Mouse (Mus musculus): ENCODE results near the gene Ubl3. TPM values are rescaled to one million over a fixed set of nuclear protein-coding genes. Genes with fewer than 3 reads are reported as not detected.

Ubl3 gene
- polyA plus RNA-seq, 1 experiment, result 43.3 TPM

- TF ChIP-seq POLR2AphosphoS2 (IDR thresholded peaks at IDR 0.05; ENCODE audit: insufficient read length, low read depth), result no peak
- TF ChIP-seq USF1 (IDR thresholded peaks at IDR 0.05; ENCODE audit: low read depth), result no peak
- no peak for TF ChIP-seq E2F4 (IDR thresholded peaks at IDR 0.05; ENCODE audit: insufficient read depth)
- no peak for TF ChIP-seq CEBPB (IDR thresholded peaks at IDR 0.05; ENCODE audit: insufficient read depth, poor library complexity, severe bottlenecking)
- TF ChIP-seq MYOG (IDR thresholded peaks at IDR 0.05; ENCODE audit: control insufficient read depth in 1 of 3, insufficient read depth in 1 of 3, insufficient read length in 2 of 3, low read depth in 2 of 3), result no peak
- TF ChIP-seq MAX (IDR thresholded peaks at IDR 0.05; ENCODE audit: low read depth), result no peak
- no peak for TF ChIP-seq MYOD1 (IDR thresholded peaks at IDR 0.05; ENCODE audit: control insufficient read depth in 1 of 3, insufficient read length in 2 of 3, low read depth in 2 of 3)
- no peak for TF ChIP-seq POLR2A (IDR thresholded peaks at IDR 0.05; ENCODE audit: insufficient read length, low read depth)
- TF ChIP-seq TCF3 (IDR thresholded peaks at IDR 0.05; ENCODE audit: insufficient read length, low read depth), result no peak
- TF ChIP-seq SRF (IDR thresholded peaks at IDR 0.05; ENCODE audit: control insufficient read depth, insufficient read length, low read depth), result no peak
- TF ChIP-seq TCF12 (IDR thresholded peaks at IDR 0.05; ENCODE audit: insufficient read depth, poor library complexity, severe bottlenecking), result no peak
- TF ChIP-seq REST (IDR thresholded peaks at IDR 0.05; ENCODE audit: insufficient read depth, insufficient read length), result no peak
- Histone ChIP-seq H3K4me2 (ENCODE audit: low read depth) (no peak overlapping the region), H3K27me3 (ENCODE audit: control insufficient read depth, insufficient read depth, insufficient read length) (no peaks in the 10 kb centered on the region), H3K79me2 (ENCODE audit: control insufficient read depth, insufficient read depth) (no peaks in the 10 kb centered on the region), H3K36me3 (ENCODE audit: control insufficient read depth, insufficient read depth) (no peaks in the 10 kb centered on the region), H3ac (ENCODE audit: control insufficient read depth, insufficient read length) (no peak overlapping the region), H3K4me3 (no peak overlapping the region)
Measured at GRCm38 (mm10) chr5:148594693-148595458, 42.3 kb upstream of the Ubl3 start.

- H3K27me3 ChIP-seq (ENCODE audit: control insufficient read depth, insufficient read depth, insufficient read length), result no peaks in the 10 kb centered on the region
- no peaks in the 10 kb centered on the region for H3K79me2 ChIP-seq (ENCODE audit: control insufficient read depth, insufficient read depth)
- no peak for TF ChIP-seq SRF (IDR thresholded peaks at IDR 0.05; ENCODE audit: control insufficient read depth, insufficient read length, low read depth)
- TF ChIP-seq TCF12 (IDR thresholded peaks at IDR 0.05; ENCODE audit: insufficient read depth, poor library complexity, severe bottlenecking), result no peak
- TF ChIP-seq POLR2A (IDR thresholded peaks at IDR 0.05; ENCODE audit: insufficient read length, low read depth), result no peak
- no peak for TF ChIP-seq E2F4 (IDR thresholded peaks at IDR 0.05; ENCODE audit: insufficient read depth)
- TF ChIP-seq MYOG (IDR thresholded peaks at IDR 0.05; ENCODE audit: control insufficient read depth in 1 of 3, insufficient read depth in 1 of 3, insufficient read length in 2 of 3, low read depth in 2 of 3), result no peak
- no peak for TF ChIP-seq MAX (IDR thresholded peaks at IDR 0.05; ENCODE audit: low read depth)
- TF ChIP-seq USF1 (IDR thresholded peaks at IDR 0.05; ENCODE audit: low read depth), result no peak
- TF ChIP-seq CEBPB (IDR thresholded peaks at IDR 0.05; ENCODE audit: insufficient read depth, poor library complexity, severe bottlenecking), result no peak
- TF ChIP-seq TCF3 (IDR thresholded peaks at IDR 0.05; ENCODE audit: insufficient read length, low read depth), result no peak
- H3K36me3 ChIP-seq (ENCODE audit: control insufficient read depth, insufficient read depth), result no peaks in the 10 kb centered on the region
- H3K4me3 ChIP-seq, result no peak overlapping the region
- H3K4me2 ChIP-seq (ENCODE audit: low read depth), result no peak overlapping the region
- H3ac ChIP-seq (ENCODE audit: control insufficient read depth, insufficient read length), result no peak overlapping the region
Measured at GRCm38 (mm10) chr5:148593607-148594006, 41.0 kb upstream of the Ubl3 start.

- H3K4me3 ChIP-seq, result no peak overlapping the region
- H3ac ChIP-seq (ENCODE audit: control insufficient read depth, insufficient read length), result no peak overlapping the region
- H3K36me3 ChIP-seq (ENCODE audit: control insufficient read depth, insufficient read depth), result no peaks in the 10 kb centered on the region
- no peak overlapping the region for H3K4me2 ChIP-seq (ENCODE audit: low read depth)
- TF ChIP-seq USF1 (IDR thresholded peaks at IDR 0.05; ENCODE audit: low read depth) (no peak), TCF3 (IDR thresholded peaks at IDR 0.05; ENCODE audit: insufficient read length, low read depth) (no peak), TCF12 (IDR thresholded peaks at IDR 0.05; ENCODE audit: insufficient read depth, poor library complexity, severe bottlenecking) (no peak)
- H3K79me2 ChIP-seq (ENCODE audit: control insufficient read depth, insufficient read depth), result no peaks in the 10 kb centered on the region
- H3K27me3 ChIP-seq (ENCODE audit: control insufficient read depth, insufficient read depth, insufficient read length), result no peaks in the 10 kb centered on the region
Measured at GRCm38 (mm10) chr5:148591448-148591862, 38.9 kb upstream of the Ubl3 start.

- Histone ChIP-seq H3K4me2 (ENCODE audit: low read depth) (no peak overlapping the region), H3K36me3 (ENCODE audit: control insufficient read depth, insufficient read depth) (no peaks in the 10 kb centered on the region), H3ac (ENCODE audit: control insufficient read depth, insufficient read length) (no peak overlapping the region), H3K79me2 (ENCODE audit: control insufficient read depth, insufficient read depth) (no peaks in the 10 kb centered on the region), H3K27me3 (ENCODE audit: control insufficient read depth, insufficient read depth, insufficient read length) (no peaks in the 10 kb centered on the region), H3K4me3 (no peak overlapping the region)
- TF ChIP-seq REST (IDR thresholded peaks at IDR 0.05; ENCODE audit: insufficient read depth, insufficient read length) (no peak), CEBPB (IDR thresholded peaks at IDR 0.05; ENCODE audit: insufficient read depth, poor library complexity, severe bottlenecking) (no peak), USF1 (IDR thresholded peaks at IDR 0.05; ENCODE audit: low read depth) (no peak)
Measured at GRCm38 (mm10) chr5:148590603-148591447, 38.2 kb upstream of the Ubl3 start.

- Histone ChIP-seq H3K4me2 (ENCODE audit: low read depth) (no peak overlapping the region), H3K27me3 (ENCODE audit: control insufficient read depth, insufficient read depth, insufficient read length) (no peaks in the 10 kb centered on the region), H3K79me2 (ENCODE audit: control insufficient read depth, insufficient read depth) (no peaks in the 10 kb centered on the region), H3ac (ENCODE audit: control insufficient read depth, insufficient read length) (no peak overlapping the region), H3K4me3 (no peak overlapping the region), H3K36me3 (ENCODE audit: control insufficient read depth, insufficient read depth) (no peaks in the 10 kb centered on the region)
- TF ChIP-seq TCF12 (IDR thresholded peaks at IDR 0.05; ENCODE audit: insufficient read depth, poor library complexity, severe bottlenecking), result no peak
- no peak for TF ChIP-seq E2F4 (IDR thresholded peaks at IDR 0.05; ENCODE audit: insufficient read depth)
- no peak for TF ChIP-seq POLR2AphosphoS2 (IDR thresholded peaks at IDR 0.05; ENCODE audit: insufficient read length, low read depth)
- no peak for TF ChIP-seq TCF3 (IDR thresholded peaks at IDR 0.05; ENCODE audit: insufficient read length, low read depth)
- no peak for TF ChIP-seq MYOG (IDR thresholded peaks at IDR 0.05; ENCODE audit: control insufficient read depth in 1 of 3, insufficient read depth in 1 of 3, insufficient read length in 2 of 3, low read depth in 2 of 3)
- TF ChIP-seq USF1 (IDR thresholded peaks at IDR 0.05; ENCODE audit: low read depth), result no peak
- TF ChIP-seq POLR2A (IDR thresholded peaks at IDR 0.05; ENCODE audit: insufficient read length, low read depth), result no peak
- TF ChIP-seq CEBPB (IDR thresholded peaks at IDR 0.05; ENCODE audit: insufficient read depth, poor library complexity, severe bottlenecking), result no peak
- TF ChIP-seq SRF (IDR thresholded peaks at IDR 0.05; ENCODE audit: control insufficient read depth, insufficient read length, low read depth), result no peak
- TF ChIP-seq MAX (IDR thresholded peaks at IDR 0.05; ENCODE audit: low read depth), result no peak
- no peak for TF ChIP-seq MYOD1 (IDR thresholded peaks at IDR 0.05; ENCODE audit: control insufficient read depth in 1 of 3, insufficient read length in 2 of 3, low read depth in 2 of 3)
- TF ChIP-seq REST (IDR thresholded peaks at IDR 0.05; ENCODE audit: insufficient read depth, insufficient read length), result no peak
Measured at GRCm38 (mm10) chr5:148588987-148589386, 36.4 kb upstream of the Ubl3 start.

Measured in myocyte (in vitro differentiated cells).